8 mouse cellular contexts compared by ENCODE assay signal in genomic region chr12:4916994-4917804, GRCm38 (mm10). TPM values are rescaled to one million over a fixed set of nuclear protein-coding genes. Genes with fewer than 3 reads are reported as not detected.
DNase-seq lines count a peak whose midpoint lies in the region; ATAC-seq and TF ChIP-seq lines count a peak whose summit lies in the region.

Gene Atad2b (plus strand): TSS chr12:4917353.

- intact Hi-C loops in heart, postnatal 36 days (cut with DNase I), result loop anchor here (2.0 to 10.0 kb wide), 6 partner anchors 22 to 1492 kb away; partner anchors contain the start of genes Asxl2, Fam228b, Fkbp1b and Pfn4

- H3K9ac ChIP-seq in ES-E14 (ENCODE audit: insufficient read depth, low read depth, low read length, poor library complexity, severe bottlenecking), result peak within 1 kb of the TSS; percentile 94
- peak within 1 kb of the TSS; percentile 90 for H3K9ac ChIP-seq in forebrain, embryonic 16.5 days (replicated peaks; ENCODE audit: low read depth, low read length)
- peak within 1 kb of the TSS; percentile 99 for H3K9ac ChIP-seq in lung, embryonic 14.5 days

- peak; percentile 97 for ATAC-seq in forebrain, embryonic 16.5 days
- ATAC-seq in lung, embryonic 14.5 days (ENCODE audit: insufficient read depth), result peak; percentile 99

- H3K4me3 ChIP-seq in ES-E14 (ENCODE audit: insufficient read depth in 1 of 2, low read depth in 1 of 2, low read length in 2 of 2, poor library complexity in 1 of 2, severe bottlenecking in 1 of 2), result peak within 1 kb of the TSS; percentile 91 to 96
- H3K4me3 ChIP-seq in forebrain, embryonic 16.5 days (replicated peaks; ENCODE audit: low read length), result peak within 1 kb of the TSS; percentile 97
- H3K4me3 ChIP-seq in layer of hippocampus, adult 2 months, result peak within 1 kb of the TSS; percentile 86
- peak within 1 kb of the TSS; percentile 91 for H3K4me3 ChIP-seq in lung, embryonic 14.5 days (ENCODE audit: low read depth, low read length)
- peak within 1 kb of the TSS; percentile 93 for H3K4me3 ChIP-seq in olfactory bulb, adult 2 months (ENCODE audit: insufficient read depth, low read depth, low read length)
- H3K4me3 ChIP-seq in thymus, adult 2 months (ENCODE audit: control insufficient read depth, insufficient read depth, low read length), result peak within 1 kb of the TSS; percentile 99

- no peaks in the 10 kb centered on the region for H3K36me3 ChIP-seq in ES-E14 (ENCODE audit: control insufficient read depth, insufficient read depth, low read length, poor library complexity, severe bottlenecking)
- H3K36me3 ChIP-seq in forebrain, embryonic 16.5 days (ENCODE audit: control insufficient read depth, insufficient read depth), result no peaks in the 10 kb centered on the region
- no peaks in the 10 kb centered on the region for H3K36me3 ChIP-seq in lung, embryonic 14.5 days (ENCODE audit: insufficient read depth)
- H3K36me3 ChIP-seq in thymus, adult 2 months (ENCODE audit: control insufficient read depth, insufficient read depth, low read length), result no peaks in the 10 kb centered on the region

- H3K4me1 ChIP-seq in ES-E14 (ENCODE audit: control insufficient read depth in 2 of 2, insufficient read depth in 2 of 2, low read length in 2 of 2, poor library complexity in 1 of 2), result peaks cover 4% of the 10 kb centered on the region in 2 experiments; a peak in 3 of 4 replicates
- peaks cover 11% of the 10 kb centered on the region for H3K4me1 ChIP-seq in forebrain, embryonic 16.5 days (replicated peaks; ENCODE audit: control insufficient read depth, insufficient read depth, low read length)
- H3K4me1 ChIP-seq in lung, embryonic 14.5 days (ENCODE audit: insufficient read depth), result no peaks in the 10 kb centered on the region
- peaks cover 5% of the 10 kb centered on the region for H3K4me1 ChIP-seq in olfactory bulb, adult 2 months (ENCODE audit: control insufficient read depth, insufficient read depth, low read length)
- peaks cover 3% of the 10 kb centered on the region; the same call in 1 of the 2 replicates for H3K4me1 ChIP-seq in thymus, adult 2 months (replicated peaks; ENCODE audit: control insufficient read depth, insufficient read depth, low read length)

- H3K4me2 ChIP-seq in forebrain, embryonic 16.5 days (ENCODE audit: low read length), result peak within 1 kb of the TSS; percentile 85
- H3K4me2 ChIP-seq in lung, embryonic 14.5 days, result peak within 1 kb of the TSS; percentile 74

- under 1% methylated on average over 79 of the region's 89 CpGs for WGBS in forebrain, embryonic 16.5 days
- WGBS in lung, embryonic 14.5 days, result 0% methylated on average over 73 of the region's 89 CpGs
- WGBS in olfactory bulb, adult 2 months, result under 1% methylated on average over 89 of the region's 89 CpGs
- WGBS in thymus, adult 2 months, result under 1% methylated on average over 88 of the region's 89 CpGs

- H3K27ac ChIP-seq in ES-E14 (ENCODE audit: insufficient read depth, low read depth, low read length, poor library complexity, severe bottlenecking), result peak within 1 kb of the TSS; percentile 76
- H3K27ac ChIP-seq in forebrain, embryonic 16.5 days (ENCODE audit: low read length), result peak within 1 kb of the TSS; percentile 98
- peak within 1 kb of the TSS; percentile 99 for H3K27ac ChIP-seq in layer of hippocampus, adult 2 months
- peak within 1 kb of the TSS; percentile 97 for H3K27ac ChIP-seq in lung, embryonic 14.5 days (ENCODE audit: low read depth)
- H3K27ac ChIP-seq in olfactory bulb, adult 2 months (ENCODE audit: insufficient read depth, low read depth, low read length), result peak within 1 kb of the TSS; percentile 90
- H3K27ac ChIP-seq in thymus, adult 2 months (ENCODE audit: control insufficient read depth, insufficient read depth, low read length), result peak within 1 kb of the TSS; percentile 97

- in situ Hi-C loops in ES-E14 (cut with MboI; ENCODE audit: low sequenced_read_pairs in 2 of 2, unreplicated experiment in 2 of 2), result no loop called here

- DNase-seq in ES-E14 (ENCODE audit: low read depth, low spot score), result peak; percentile 83
- DNase-seq in cerebellum, adult 11-12 months, result peak; percentile 98
- peak; percentile 98 to 99 for DNase-seq in heart, postnatal 36 days
- peak; percentile 97 to 98 for DNase-seq in layer of hippocampus, adult 2 months (ENCODE audit: low spot score in 2 of 2)
- peak; percentile 99 for DNase-seq in lung, embryonic 14.5 days
- peak; percentile 97 for DNase-seq in thymus, adult 2 months

- peak; percentile 95 for TF ChIP-seq POLR2A in olfactory bulb, adult 2 months (IDR thresholded peaks at IDR 0.05; ENCODE audit: insufficient read depth, low read depth, low read length)
- TF ChIP-seq POLR2A in thymus, adult 2 months (IDR thresholded peaks at IDR 0.05; ENCODE audit: control insufficient read depth, extremely low read depth, insufficient read depth, low read length, poor library complexity), result peak; percentile 95

- no peaks in the 10 kb centered on the region for H3K9me3 ChIP-seq in ES-E14 (ENCODE audit: control insufficient read depth, insufficient read depth, low read depth, low read length)
- no peaks in the 10 kb centered on the region for H3K9me3 ChIP-seq in forebrain, embryonic 16.5 days (ENCODE audit: control insufficient read depth, low read length)
- H3K9me3 ChIP-seq in lung, embryonic 14.5 days (ENCODE audit: low read depth, low read length), result no peaks in the 10 kb centered on the region

- no peaks in the 10 kb centered on the region for H3K27me3 ChIP-seq in forebrain, embryonic 16.5 days (replicated peaks; ENCODE audit: control insufficient read depth, insufficient read depth, low read length)
- no peaks in the 10 kb centered on the region for H3K27me3 ChIP-seq in lung, embryonic 14.5 days (ENCODE audit: insufficient read depth, low read length)
- H3K27me3 ChIP-seq in thymus, adult 2 months (ENCODE audit: control insufficient read depth, insufficient read depth, low read length), result no peaks in the 10 kb centered on the region

- TF ChIP-seq CTCF in layer of hippocampus, adult 2 months (conservative IDR thresholded peaks at IDR 0.05), result peak; percentile 98
- peak; percentile 87 for TF ChIP-seq CTCF in lung, embryonic 14.5 days (IDR thresholded peaks at IDR 0.05; ENCODE audit: low read depth)
- peak; percentile 82 for TF ChIP-seq CTCF in olfactory bulb, adult 2 months (IDR thresholded peaks at IDR 0.05; ENCODE audit: insufficient read depth, low read depth, low read length)
- TF ChIP-seq CTCF in thymus, adult 2 months (IDR thresholded peaks at IDR 0.05; ENCODE audit: borderline replicate concordance, control insufficient read depth, extremely low read depth, insufficient read depth, low read length, poor library complexity), result peak; percentile 99

TF ChIP-seq in ES-E14, 5 proteins besides CTCF, POLR2A, EP300 and RAD21:
- 0 out of 2 replicates have a peak, but pooled peaks have one; percentile 64 for TF ChIP-seq HCFC1 (IDR thresholded peaks at IDR 0.05; ENCODE audit: borderline replicate concordance, insufficient read depth, low read length)
- TF ChIP-seq CHD2 (IDR thresholded peaks at IDR 0.05; ENCODE audit: low read depth, low read length), result no peak

RNA-seq across cellular contexts. Expression of gene Atad2b, which starts in this region (rescaled TPM):
- total RNA-seq in ES-E14 (2012; rRNA removed), result 16.8 and 22.4 TPM in 2 replicates
- polyA plus RNA-seq in forebrain, embryonic 16.5 days (2015; fragmentation: Nextera tagmentation; extraction: Ambion mirVana), result 10.6 and 11.2 TPM in 2 replicates
- 10 to 100 TPM; 13.2 to 15.8 TPM for total RNA-seq in heart, postnatal 36 days (2021)
- 10 to 100 TPM; 33.6 to 38.4 TPM for total RNA-seq in layer of hippocampus, adult 2 months (2021)
- 19.0 and 20.4 TPM in 2 replicates for polyA plus RNA-seq in lung, embryonic 14.5 days (2014; fragmentation: Nextera tagmentation; extraction: Ambion mirVana)
- polyA plus RNA-seq in olfactory bulb, adult 2 months (2012; ENCODE audit: insufficient read depth, insufficient read length, low replicate concordance, missing spikeins), result not detected in 2 replicates
- polyA plus RNA-seq in thymus, adult 2 months (2012; rRNA removed), result 25.5 and 50.2 TPM in 2 replicates

Comparison
In these comparisons a context has a peak if more than half of its experiments do, and no peak if none do; other contexts are left out.
1. Peak in every context shown above with its lines: DNase-seq, ATAC-seq, H3K4me3 ChIP-seq and H3K27ac ChIP-seq.